Mouse (Mus musculus) heart, adult 18-20 months (tissue): ENCODE results near the gene Necab2. TPM values are rescaled to one million over a fixed set of nuclear protein-coding genes. Genes with fewer than 3 reads are reported as not detected.

Experiments used
- DNase-seq, 2 experiments: peaks; one replicate each; pipeline ENCODE4 v3.0.0; 2021 to 2022; ENCODE audit warnings: mixed read lengths in 1 of 2
- total RNA-seq, 2 experiments: library from RNA; stranded (reverse); gene quantifications; 2 replicates each; pipeline ENCODE4 v1.2.3; 2021

Gene Necab2
- total RNA-seq, 2 experiments from 2014 or later = not detected

- DNase-seq = peak in 1 of 2 experiments; percentile 36
These were observed 18.2 kb upstream of the Necab2 start for GRCm38 (mm10) chr8:119428350-119428740.

GRCm38 (mm10) chr8:119428766-119429327 is 17.7 kb upstream of the Necab2 start:
- no peak for DNase-seq

GRCm38 (mm10) chr8:119429552-119429951 is 17.0 kb upstream of the Necab2 start:
- DNase-seq = no peak

GRCm38 (mm10) chr8:119430250-119430649 is 16.3 kb upstream of the Necab2 start:
- DNase-seq = no peak

GRCm38 (mm10) chr8:119430690-119431089 is 15.8 kb upstream of the Necab2 start:
- no peak for DNase-seq

GRCm38 (mm10) chr8:119432372-119432771 is 14.1 kb upstream of the Necab2 start:
- no peak for DNase-seq

GRCm38 (mm10) chr8:119433582-119434174 is 12.8 kb upstream of the Necab2 start, which contains the start of gene Osgin1:
Gene Osgin1 (plus strand): TSS chr8:119434124.
- no peak for DNase-seq

GRCm38 (mm10) chr8:119434569-119434968 is 11.9 kb upstream of the Necab2 start:
- DNase-seq = no peak

- DNase-seq = no peak
These were observed 11.0 kb upstream of the Necab2 start for GRCm38 (mm10) chr8:119435527-119435926.

- DNase-seq = no peak
These were observed 10.2 kb upstream of the Necab2 start for GRCm38 (mm10) chr8:119436331-119436730.

GRCm38 (mm10) chr8:119436933-119437332 is 9.6 kb upstream of the Necab2 start:
- peak; percentile 93 to 95 for DNase-seq

- DNase-seq = peak in 1 of 2 experiments; percentile 38
These were observed 9.0 kb upstream of the Necab2 start for GRCm38 (mm10) chr8:119437506-119437905.

GRCm38 (mm10) chr8:119438876-119439275 is 7.6 kb upstream of the Necab2 start:
- DNase-seq = no peak

- DNase-seq = no peak
These were observed 7.1 kb upstream of the Necab2 start for GRCm38 (mm10) chr8:119439424-119439823.

GRCm38 (mm10) chr8:119439893-119440249 is 6.6 kb upstream of the Necab2 start:
- DNase-seq = no peak

GRCm38 (mm10) chr8:119440250-119440951 is 6.1 kb upstream of the Necab2 start:
- DNase-seq = peak; percentile 90

- no peak for DNase-seq
These were observed 5.6 kb upstream of the Necab2 start for GRCm38 (mm10) chr8:119440952-119441270.

- no peak for DNase-seq
These were observed 4.5 kb upstream of the Necab2 start for GRCm38 (mm10) chr8:119442013-119442412.

- DNase-seq = no peak
These were observed 3.5 kb upstream of the Necab2 start for GRCm38 (mm10) chr8:119442970-119443369.

- no peak for DNase-seq
These were observed 666 bp downstream of the Necab2 start for GRCm38 (mm10) chr8:119446990-119447780.

- no peak for DNase-seq
These were observed 1.3 kb downstream of the Necab2 start for GRCm38 (mm10) chr8:119447781-119448170.

GRCm38 (mm10) chr8:119449627-119450026 is 3.1 kb downstream of the Necab2 start:
- no peak for DNase-seq

GRCm38 (mm10) chr8:119451131-119451530 is 4.6 kb downstream of the Necab2 start:
- DNase-seq = no peak
